Mouse (Mus musculus) myocyte (in vitro differentiated cells): ENCODE measurements around the gene Rnf168. TPM values are rescaled to one million over a fixed set of nuclear protein-coding genes. Genes with fewer than 3 reads are reported as not detected.

Experiments
- H3K27me3 ChIP-seq: one replicate; pipeline ENCODE4 v1.6.1; 2011; ENCODE audit not compliant: control insufficient read depth, insufficient read depth, insufficient read length
- H3K36me3 ChIP-seq: one replicate; pipeline ENCODE4 v1.6.1; 2011; ENCODE audit not compliant: control insufficient read depth, insufficient read depth
- H3K4me2 ChIP-seq: one replicate; pipeline ENCODE4 v1.6.1; 2011; ENCODE audit warnings: low read depth, control low read depth
- H3K4me3 ChIP-seq: one replicate; pipeline ENCODE4 v1.5.1; 2011; ENCODE audit warnings: mild to moderate bottlenecking, control low read depth, moderate library complexity
- H3K79me2 ChIP-seq: one replicate; pipeline ENCODE4 v1.6.1; 2011; ENCODE audit not compliant: control insufficient read depth, insufficient read depth
- H3ac ChIP-seq: one replicate; pipeline ENCODE4 v1.6.1; 2011; ENCODE audit not compliant: control insufficient read depth, insufficient read length
- CEBPB ChIP-seq: IDR thresholded peaks from 2 replicates; pipeline ENCODE4 v1.6.1; 2011; ENCODE audit warnings: mild to moderate bottlenecking, moderate library complexity; ENCODE audit not compliant: poor library complexity, insufficient read depth, severe bottlenecking
- E2F4 ChIP-seq: IDR thresholded peaks from one replicate; pipeline ENCODE4 v1.6.1; 2011; ENCODE audit warnings: mild to moderate bottlenecking, control low read depth, moderate library complexity; ENCODE audit not compliant: insufficient read depth
- MAX ChIP-seq: IDR thresholded peaks from one replicate; pipeline ENCODE4 v1.6.1; 2011; ENCODE audit warnings: low read depth, mild to moderate bottlenecking, control low read depth
- MYOD1 ChIP-seq, 3 experiments: IDR thresholded peaks; one replicate each; pipeline ENCODE4 v1.6.1; 2011; ENCODE audit warnings: control low read depth in 2 of 3, low read depth in 2 of 3, mild to moderate bottlenecking in 2 of 3, moderate library complexity in 1 of 3; ENCODE audit not compliant: insufficient read length in 2 of 3, control insufficient read depth in 1 of 3
- MYOG ChIP-seq, 3 experiments: IDR thresholded peaks; one replicate each; pipeline ENCODE4 v1.6.1; 2011; ENCODE audit warnings: control low read depth in 2 of 3, low read depth in 2 of 3, mild to moderate bottlenecking in 2 of 3; ENCODE audit not compliant: insufficient read length in 2 of 3, control insufficient read depth in 1 of 3, insufficient read depth in 1 of 3
- POLR2A ChIP-seq: IDR thresholded peaks from one replicate; pipeline ENCODE4 v1.6.1; 2011; ENCODE audit warnings: low read depth, mild to moderate bottlenecking, control low read depth, moderate library complexity; ENCODE audit not compliant: insufficient read length
- POLR2AphosphoS2 ChIP-seq: IDR thresholded peaks from one replicate; pipeline ENCODE4 v1.6.1; 2011; ENCODE audit warnings: low read depth, control low read depth; ENCODE audit not compliant: insufficient read length
- REST ChIP-seq: IDR thresholded peaks from one replicate; pipeline ENCODE4 v1.6.1; 2011; ENCODE audit warnings: mild to moderate bottlenecking, control low read depth, moderate library complexity; ENCODE audit not compliant: insufficient read depth, insufficient read length
- SRF ChIP-seq: IDR thresholded peaks from one replicate; pipeline ENCODE4 v1.6.1; 2011; ENCODE audit warnings: low read depth; ENCODE audit not compliant: control insufficient read depth, insufficient read length
- TCF12 ChIP-seq: IDR thresholded peaks from one replicate; pipeline ENCODE4 v1.6.1; 2011; ENCODE audit warnings: mild to moderate bottlenecking, control low read depth; ENCODE audit not compliant: poor library complexity, insufficient read depth, severe bottlenecking
- TCF3 ChIP-seq: IDR thresholded peaks from one replicate; pipeline ENCODE4 v1.6.1; 2011; ENCODE audit warnings: low read depth, control low read depth; ENCODE audit not compliant: insufficient read length
- USF1 ChIP-seq: IDR thresholded peaks from one replicate; pipeline ENCODE4 v1.6.1; 2011; ENCODE audit warnings: low read depth, mild to moderate bottlenecking, control low read depth, moderate library complexity
- polyA plus RNA-seq: library from polyadenylated mRNA; unstranded; fragments of >200 nt; fragmentation: generic; extraction: Trizol; gene quantifications from one replicate; pipeline ENCODE4 v1.2.1, GENCODE M21; 2012; ENCODE audit warnings: missing spikeins

Rnf168 gene
- polyA plus RNA-seq, 1 experiment: 4.5 TPM

- no peak overlapping the region for H3K4me3 ChIP-seq
- TF ChIP-seq REST (no peak), SRF (no peak), TCF12 (no peak), MYOG (IDR thresholded peaks at IDR 0.05; ENCODE audit: control insufficient read depth in 1 of 3, insufficient read depth in 1 of 3, insufficient read length in 2 of 3, low read depth in 2 of 3) (no peak), POLR2AphosphoS2 (no peak)
- peaks cover 23% of the 10 kb centered on the region for H3K79me2 ChIP-seq
- no peak overlapping the region for H3ac ChIP-seq
- no peaks in the 10 kb centered on the region for H3K27me3 ChIP-seq
- no peak overlapping the region for H3K4me2 ChIP-seq
- H3K36me3 ChIP-seq: no peaks in the 10 kb centered on the region
Measured at GRCm38 (mm10) chr16:32275041-32275440, 2.2 kb upstream of the Rnf168 start.

- Histone ChIP-seq H3ac (no peak overlapping the region), H3K79me2 (peaks cover 30% of the 10 kb centered on the region), H3K27me3 (no peaks in the 10 kb centered on the region), H3K4me3 (no peak overlapping the region), H3K36me3 (no peaks in the 10 kb centered on the region), H3K4me2 (no peak overlapping the region)
- TF ChIP-seq MYOG (IDR thresholded peaks at IDR 0.05; ENCODE audit: control insufficient read depth in 1 of 3, insufficient read depth in 1 of 3, insufficient read length in 2 of 3, low read depth in 2 of 3) (no peak), POLR2A (no peak), E2F4 (no peak), USF1 (no peak), TCF3 (no peak), SRF (no peak), POLR2AphosphoS2 (no peak), REST (no peak), MAX (no peak), TCF12 (no peak), CEBPB (no peak), MYOD1 (IDR thresholded peaks at IDR 0.05; ENCODE audit: control insufficient read depth in 1 of 3, insufficient read length in 2 of 3, low read depth in 2 of 3) (no peak)
Measured at GRCm38 (mm10) chr16:32275830-32276229, 1.4 kb upstream of the Rnf168 start.

GRCm38 (mm10) chr16:32278396-32278795 is 1.1 kb downstream of the Rnf168 start:
- H3K4me3 ChIP-seq: peak overlapping the region; percentile 89
- no peaks in the 10 kb centered on the region for H3K27me3 ChIP-seq
- peaks cover 36% of the 10 kb centered on the region for H3K79me2 ChIP-seq
- TF ChIP-seq CEBPB (no peak), TCF3 (no peak), E2F4 (no peak), POLR2A (no peak)
- H3K4me2 ChIP-seq: peak overlapping the region; percentile 74
- H3ac ChIP-seq: peak overlapping the region; percentile 32
- peaks cover 4% of the 10 kb centered on the region for H3K36me3 ChIP-seq

GRCm38 (mm10) chr16:32280211-32280610 is 3.0 kb downstream of the Rnf168 start:
- Histone ChIP-seq H3K4me2 (no peak overlapping the region), H3K36me3 (peaks cover 19% of the 10 kb centered on the region), H3K4me3 (no peak overlapping the region), H3ac (no peak overlapping the region), H3K79me2 (peaks cover 36% of the 10 kb centered on the region), H3K27me3 (no peaks in the 10 kb centered on the region)
- TF ChIP-seq SRF (no peak), POLR2A (no peak), CEBPB (no peak), TCF12 (no peak), TCF3 (no peak), MYOD1 (IDR thresholded peaks at IDR 0.05; ENCODE audit: control insufficient read depth in 1 of 3, insufficient read length in 2 of 3, low read depth in 2 of 3) (no peak), REST (no peak), POLR2AphosphoS2 (no peak), E2F4 (no peak), MAX (no peak), USF1 (no peak), MYOG (IDR thresholded peaks at IDR 0.05; ENCODE audit: control insufficient read depth in 1 of 3, insufficient read depth in 1 of 3, insufficient read length in 2 of 3, low read depth in 2 of 3) (no peak)

- Histone ChIP-seq H3K36me3 (peaks cover 27% of the 10 kb centered on the region), H3K27me3 (no peaks in the 10 kb centered on the region), H3K79me2 (peaks cover 36% of the 10 kb centered on the region), H3ac (no peak overlapping the region), H3K4me3 (no peak overlapping the region), H3K4me2 (no peak overlapping the region)
- TF ChIP-seq E2F4 (no peak), POLR2AphosphoS2 (no peak), TCF3 (no peak), CEBPB (no peak), MYOG (IDR thresholded peaks at IDR 0.05; ENCODE audit: control insufficient read depth in 1 of 3, insufficient read depth in 1 of 3, insufficient read length in 2 of 3, low read depth in 2 of 3) (no peak)
Measured at GRCm38 (mm10) chr16:32282608-32283007, 5.3 kb downstream of the Rnf168 start.
